Mouse (Mus musculus) spleen, adult 2 months (tissue): ENCODE data around the gene Rhebl1.

Source experiments
- CTCF ChIP-seq: fragments of 200-500 bp; IDR thresholded peaks from 2 replicates; pipeline ENCODE4 v1.5.1; 2011; ENCODE audit warnings: mild to moderate bottlenecking, inconsistent platforms; ENCODE audit not compliant: insufficient read depth, insufficient read length, insufficient replicate concordance; ENCODE audit errors: extremely low read depth
- POLR2A ChIP-seq: fragments of 200-500 bp; IDR thresholded peaks from 2 replicates; pipeline ENCODE4 v1.6.1; 2011; ENCODE audit warnings: low read depth, low read length, inconsistent platforms

DNA sequence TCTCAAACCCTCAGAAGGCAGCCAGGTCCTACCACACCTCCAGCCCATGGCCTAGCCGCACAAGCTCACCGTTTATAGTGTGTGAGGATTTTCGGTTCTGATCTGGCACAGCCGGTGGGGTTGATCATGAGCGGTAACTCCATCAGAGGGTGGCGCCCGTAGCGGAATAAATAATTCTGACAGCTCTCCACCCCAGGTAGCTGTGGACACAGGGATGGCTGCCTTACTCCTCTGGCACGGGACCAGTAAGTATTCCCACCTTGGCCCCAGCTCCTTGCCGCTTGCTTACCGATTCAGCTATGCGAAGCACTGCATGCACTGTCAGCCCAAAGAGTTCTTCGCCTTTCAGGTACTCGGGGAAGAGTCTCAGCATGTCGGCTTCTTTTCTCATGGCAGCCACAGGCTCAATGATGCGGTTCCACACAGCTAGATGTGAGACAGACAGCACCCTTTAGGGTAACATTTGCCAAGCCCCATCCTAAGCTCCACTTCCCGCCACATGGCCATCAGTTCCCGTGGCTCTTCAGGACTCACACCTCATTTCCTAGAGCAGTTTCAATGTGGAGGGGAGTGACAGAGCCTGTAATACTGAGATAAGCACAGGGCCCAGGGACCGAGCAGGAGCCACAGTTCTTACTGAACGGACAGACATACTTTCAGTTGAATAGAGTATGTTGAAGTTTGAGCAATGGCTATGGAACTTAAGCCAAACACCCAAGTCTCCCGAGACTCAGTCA, 57.2 kb downstream of the Rhebl1 start:
- TF ChIP-seq POLR2A: no peak
- no peak for TF ChIP-seq CTCF
